Mouse (Mus musculus): ENCODE measurements around the gene Hoxa7. TPM values are rescaled to one million over a fixed set of nuclear protein-coding genes. Genes with fewer than 3 reads are reported as not detected.

The Hoxa7 gene
- polyA plus RNA-seq, 1 experiment = not detected

GRCm38 (mm10) chr6:52265306-52265912, 43.8 kb upstream of the Hoxa7 start:
- TF ChIP-seq POLR2A (IDR thresholded peaks at IDR 0.05; ENCODE audit: insufficient read depth, low read depth, low read length) (no peak), CTCF (IDR thresholded peaks at IDR 0.05; ENCODE audit: insufficient read depth, low read depth, low read length) (no peak)
- 2% methylated on average over 18 of the region's 18 CpGs for WGBS
- H3K4me3 ChIP-seq (ENCODE audit: insufficient read depth, low read depth, low read length) = no peak overlapping the region

GRCm38 (mm10) chr6:52264106-52264790, 42.6 kb upstream of the Hoxa7 start:
- TF ChIP-seq CTCF (IDR thresholded peaks at IDR 0.05; ENCODE audit: insufficient read depth, low read depth, low read length) (no peak), POLR2A (IDR thresholded peaks at IDR 0.05; ENCODE audit: insufficient read depth, low read depth, low read length) (no peak)
- Histone ChIP-seq H3K27ac (ENCODE audit: insufficient read depth, low read depth, low read length) (no peak overlapping the region), H3K4me3 (ENCODE audit: insufficient read depth, low read depth, low read length) (no peak overlapping the region), H3K4me1 (ENCODE audit: control insufficient read depth, insufficient read depth, low read length) (no peaks in the 10 kb centered on the region)
- WGBS = 7% methylated on average over 5 of the region's 5 CpGs

More at GRCm38 (mm10) chr6:52265306-52265912, 43.8 kb upstream of the Hoxa7 start:
- no peaks in the 10 kb centered on the region for H3K4me1 ChIP-seq (ENCODE audit: control insufficient read depth, insufficient read depth, low read length)
- no peak overlapping the region for H3K27ac ChIP-seq (ENCODE audit: insufficient read depth, low read depth, low read length)

GRCm38 (mm10) chr6:52263321-52263585, 41.6 kb upstream of the Hoxa7 start:
- 2% methylated on average over 6 of the region's 6 CpGs for WGBS
- Histone ChIP-seq H3K4me1 (ENCODE audit: control insufficient read depth, insufficient read depth, low read length) (no peaks in the 10 kb centered on the region), H3K4me3 (ENCODE audit: insufficient read depth, low read depth, low read length) (no peak overlapping the region), H3K27ac (ENCODE audit: insufficient read depth, low read depth, low read length) (no peak overlapping the region)
- TF ChIP-seq CTCF (IDR thresholded peaks at IDR 0.05; ENCODE audit: insufficient read depth, low read depth, low read length) (no peak), POLR2A (IDR thresholded peaks at IDR 0.05; ENCODE audit: insufficient read depth, low read depth, low read length) (no peak)

GRCm38 (mm10) chr6:52262463-52263320, 41.0 kb upstream of the Hoxa7 start:
- TF ChIP-seq CTCF (IDR thresholded peaks at IDR 0.05; ENCODE audit: insufficient read depth, low read depth, low read length) = no peak
- 6% methylated on average over 24 of the region's 24 CpGs for WGBS
- H3K27ac ChIP-seq (ENCODE audit: insufficient read depth, low read depth, low read length) = no peak overlapping the region
- H3K4me1 ChIP-seq (ENCODE audit: control insufficient read depth, insufficient read depth, low read length) = no peaks in the 10 kb centered on the region
- H3K4me3 ChIP-seq (ENCODE audit: insufficient read depth, low read depth, low read length) = no peak overlapping the region

GRCm38 (mm10) chr6:52261751-52262462, 40.3 kb upstream of the Hoxa7 start:
- Histone ChIP-seq H3K4me3 (ENCODE audit: insufficient read depth, low read depth, low read length) (no peak overlapping the region), H3K27ac (ENCODE audit: insufficient read depth, low read depth, low read length) (no peak overlapping the region), H3K4me1 (ENCODE audit: control insufficient read depth, insufficient read depth, low read length) (no peaks in the 10 kb centered on the region)
- WGBS = 4% methylated on average over 9 of the region's 9 CpGs
- no peak for TF ChIP-seq POLR2A (IDR thresholded peaks at IDR 0.05; ENCODE audit: insufficient read depth, low read depth, low read length)
- TF ChIP-seq CTCF (IDR thresholded peaks at IDR 0.05; ENCODE audit: insufficient read depth, low read depth, low read length) = no peak

GRCm38 (mm10) chr6:52260654-52261575, 39.3 kb upstream of the Hoxa7 start, which contains the start of gene Hoxa13:
Gene Hoxa13, minus strand, starts transcription at chr6:52260880.
- Histone ChIP-seq H3K27ac (ENCODE audit: insufficient read depth, low read depth, low read length) (no peak within 1 kb of the TSS), H3K4me3 (ENCODE audit: insufficient read depth, low read depth, low read length) (no peak within 1 kb of the TSS; the same call in 1 of the 2 replicates), H3K4me1 (ENCODE audit: control insufficient read depth, insufficient read depth, low read length) (no peaks in the 10 kb centered on the region)
- no peak for TF ChIP-seq CTCF (IDR thresholded peaks at IDR 0.05; ENCODE audit: insufficient read depth, low read depth, low read length)
- TF ChIP-seq POLR2A (IDR thresholded peaks at IDR 0.05; ENCODE audit: insufficient read depth, low read depth, low read length) = no peak
- 2% methylated on average over 70 of the region's 72 CpGs for whole genome bisulfite sequencing

GRCm38 (mm10) chr6:52259811-52260261, 38.2 kb upstream of the Hoxa7 start:
- TF ChIP-seq POLR2A (IDR thresholded peaks at IDR 0.05; ENCODE audit: insufficient read depth, low read depth, low read length) (no peak), CTCF (IDR thresholded peaks at IDR 0.05; ENCODE audit: insufficient read depth, low read depth, low read length) (no peak)
- H3K4me1 ChIP-seq (ENCODE audit: control insufficient read depth, insufficient read depth, low read length) = no peaks in the 10 kb centered on the region
- H3K4me3 ChIP-seq (ENCODE audit: insufficient read depth, low read depth, low read length) = no peak overlapping the region
- 2% methylated on average over 39 of the region's 39 CpGs for WGBS
- no peak overlapping the region for H3K27ac ChIP-seq (ENCODE audit: insufficient read depth, low read depth, low read length)
